Mouse (Mus musculus): ENCODE measurements at regions not wholly inside any gene's neighbourhood (a gene's known extent, or its start where the extent isn't known, plus 50 kb on each side); places are given as distances from the start of the nearest gene placed in this dataset.

DNA sequence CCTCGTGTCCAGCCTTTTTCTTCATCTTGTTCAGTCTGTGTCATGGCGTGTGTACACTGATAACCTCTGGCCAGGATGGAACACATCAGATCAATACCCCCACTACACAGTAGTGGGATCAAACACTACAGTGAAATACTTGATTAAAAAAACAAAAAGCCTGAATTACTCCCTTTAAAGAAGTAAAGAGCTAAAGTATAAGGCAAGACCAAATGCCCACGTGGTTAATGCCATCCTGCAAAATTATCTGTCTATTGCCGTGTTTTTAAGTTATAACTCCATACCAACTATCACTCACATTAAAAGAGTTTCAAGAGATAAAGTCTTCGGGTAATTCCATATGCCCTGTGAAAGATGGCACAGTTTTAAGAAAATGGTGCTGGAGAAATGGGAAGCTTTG lies 198.6 kb upstream of the Hnrnpa3 start:
- DNase-seq: no peak

DNA sequence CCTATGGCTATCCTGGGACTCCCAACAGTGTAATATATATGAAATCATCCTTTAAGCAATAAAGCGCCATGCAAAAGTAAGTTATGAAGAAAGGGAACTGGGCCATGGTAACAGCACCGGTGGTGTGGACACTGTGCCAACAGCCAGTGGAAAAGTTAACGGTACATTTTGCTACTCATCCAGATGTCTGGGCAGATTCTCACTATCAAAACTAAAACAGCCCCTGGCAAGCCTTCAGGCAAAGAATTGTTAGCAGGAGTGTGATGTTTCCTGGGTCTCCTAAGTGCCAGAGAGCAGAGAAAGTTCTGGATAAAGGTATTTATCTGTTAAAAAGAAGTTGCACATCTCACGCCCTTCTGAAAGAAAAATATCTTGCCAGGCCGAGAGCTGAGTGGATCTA lies 198.0 kb upstream of the Hnrnpa3 start:
- DNase-seq: no peak

DNA sequence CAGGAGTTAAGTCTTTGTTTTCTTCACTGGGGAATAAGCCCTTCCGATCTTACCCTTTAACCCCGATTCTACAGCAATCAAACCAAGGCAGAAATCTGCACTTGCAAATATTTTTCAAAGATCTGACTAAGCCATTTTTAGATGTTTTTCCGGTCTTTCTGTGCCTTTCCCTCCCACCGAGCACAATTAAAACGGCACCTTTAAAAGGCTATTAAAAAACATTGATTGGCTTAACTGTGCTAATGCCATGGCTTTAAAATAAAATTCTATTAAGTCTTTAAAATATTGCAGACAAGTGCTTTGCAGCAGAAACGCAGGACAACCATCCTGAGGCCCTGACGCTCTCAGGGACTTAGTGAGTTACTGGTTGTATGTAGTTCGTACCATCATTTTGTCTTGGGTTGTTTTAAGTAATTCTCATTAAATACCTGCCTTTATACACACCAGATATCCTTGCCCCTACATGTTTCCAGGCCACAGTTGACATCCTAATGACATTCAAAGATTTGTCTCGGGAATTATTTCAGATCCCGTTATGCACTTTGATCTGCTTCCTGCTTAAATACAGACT lies 197.6 kb upstream of the Hnrnpa3 start:
- no peak for DNase-seq

DNA sequence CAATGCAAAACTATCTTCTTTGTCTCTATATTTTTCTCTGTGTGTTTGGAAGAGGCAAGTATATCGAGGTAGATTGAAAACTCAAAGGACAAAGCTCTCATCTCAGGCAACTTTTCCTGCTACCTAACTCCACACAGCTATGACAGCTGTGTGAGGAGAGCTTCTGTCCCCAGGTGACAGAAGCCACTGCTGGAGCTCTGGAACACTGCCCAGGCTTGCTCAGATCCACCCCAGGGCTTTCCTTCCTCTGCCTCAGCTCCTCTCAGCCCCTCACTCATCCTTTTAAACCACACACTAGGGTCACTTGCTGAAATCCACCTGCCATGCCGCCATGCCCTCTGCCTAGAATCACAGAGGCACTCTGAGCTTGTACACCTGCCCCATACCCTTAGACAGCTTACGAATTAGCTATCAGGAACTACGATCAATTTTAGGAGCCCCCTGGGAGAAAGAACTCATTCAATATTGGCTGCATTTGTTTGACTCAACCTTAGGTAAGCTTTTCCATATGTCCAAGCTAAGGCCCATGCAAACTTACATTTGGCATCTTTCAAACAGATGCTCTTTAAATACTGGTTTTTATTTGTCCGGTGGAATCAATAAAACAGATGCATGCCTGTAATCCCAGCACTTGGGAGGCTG lies 196.9 kb upstream of the Hnrnpa3 start:
- no peak for DNase-seq

DNA sequence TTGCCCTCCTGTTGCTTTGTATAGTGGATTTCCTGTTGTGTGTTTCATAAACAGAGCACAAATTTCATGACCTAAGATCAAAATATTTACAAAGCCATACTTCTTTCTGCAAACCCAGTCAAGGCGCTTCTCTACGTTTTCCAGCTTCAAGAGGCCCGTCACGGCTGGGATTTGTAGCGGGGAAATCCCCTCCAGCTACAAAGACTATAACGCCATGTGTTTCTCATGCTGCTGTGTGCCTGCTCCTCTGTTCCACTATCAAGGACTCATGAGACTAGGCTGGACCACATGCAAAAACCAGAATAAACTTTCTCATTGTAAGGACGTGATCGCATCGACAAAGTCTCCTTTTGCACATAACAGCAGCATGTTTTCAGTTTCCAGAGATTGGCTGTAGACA lies 196.0 kb upstream of the Hnrnpa3 start:
- DNase-seq: no peak

DNA sequence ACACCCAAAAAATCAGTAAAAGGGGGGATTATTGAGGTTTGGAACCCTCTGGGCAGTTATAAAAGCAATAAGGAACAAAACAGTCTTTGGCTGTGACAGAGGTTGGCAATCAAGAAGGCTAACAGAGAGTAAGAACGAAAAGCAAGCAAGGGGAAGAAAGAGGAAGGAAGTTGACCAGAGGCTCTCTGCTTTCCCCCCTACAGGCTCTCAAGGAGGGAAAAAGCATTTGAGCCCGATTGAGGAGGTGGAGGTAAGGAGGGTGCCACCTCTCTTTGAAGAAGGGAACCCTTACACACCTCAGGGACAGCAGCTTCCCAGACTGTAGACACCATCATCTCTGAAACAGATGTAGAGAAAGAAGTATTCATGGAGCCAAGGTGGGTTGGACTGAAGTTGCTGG lies 194.6 kb upstream of the Hnrnpa3 start:
- DNase-seq: no peak

DNA sequence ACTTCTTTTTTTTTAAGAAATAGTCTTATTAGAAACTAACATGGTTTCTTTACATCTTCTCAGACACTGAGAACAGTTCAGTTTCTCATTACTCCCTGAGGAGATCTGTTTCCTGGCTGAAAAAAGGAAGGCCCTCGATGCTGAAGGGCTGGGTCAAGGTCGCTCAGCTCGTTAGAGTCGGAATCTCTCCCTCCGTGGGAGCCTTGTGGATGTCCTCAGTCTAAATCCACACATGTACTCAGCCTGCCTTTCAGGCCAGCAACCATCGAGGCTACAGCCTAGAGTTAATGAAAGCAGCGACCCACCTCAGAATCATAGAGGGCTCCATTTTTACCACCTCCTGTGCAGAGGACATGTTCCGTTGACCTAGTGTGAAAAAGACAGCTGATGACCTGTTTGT lies 190.2 kb upstream of the Hnrnpa3 start:
- DNase-seq: no peak

DNA sequence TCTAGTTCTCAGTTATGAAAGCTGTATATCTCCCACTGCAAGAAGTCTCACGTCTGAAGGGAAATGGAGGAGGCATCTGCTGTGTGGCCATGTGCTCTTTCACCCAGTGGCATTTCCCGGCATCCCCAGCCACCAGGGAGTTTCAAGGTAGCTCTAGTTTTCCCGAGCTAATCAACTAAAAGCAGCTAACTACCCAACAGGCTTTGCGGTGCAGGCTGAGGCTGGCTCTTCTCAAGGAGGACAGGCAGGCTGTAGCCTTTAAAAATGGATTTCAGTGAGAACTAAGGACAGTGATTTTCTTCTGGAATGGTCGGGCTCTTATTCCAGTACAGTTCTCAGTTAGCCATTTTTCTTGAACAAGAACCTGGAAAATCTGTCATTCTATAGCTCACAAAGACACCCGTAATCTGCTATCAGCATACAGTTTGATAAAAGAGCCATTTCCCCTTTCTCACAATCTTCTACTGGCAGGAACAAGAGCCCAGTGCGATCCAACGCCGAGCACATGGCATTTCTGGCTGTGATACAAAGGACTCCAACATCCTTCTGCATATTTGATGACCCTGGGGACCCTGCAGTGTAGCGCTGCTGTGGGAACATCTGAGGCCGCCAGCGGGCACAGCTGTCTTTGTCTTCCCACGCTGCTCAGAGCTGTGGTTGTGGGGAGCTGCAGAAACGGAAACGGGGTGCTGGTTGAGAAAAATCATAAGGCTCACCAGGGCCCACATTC lies 188.9 kb upstream of the Hnrnpa3 start:
- peak; percentile 62 for DNase-seq

DNA sequence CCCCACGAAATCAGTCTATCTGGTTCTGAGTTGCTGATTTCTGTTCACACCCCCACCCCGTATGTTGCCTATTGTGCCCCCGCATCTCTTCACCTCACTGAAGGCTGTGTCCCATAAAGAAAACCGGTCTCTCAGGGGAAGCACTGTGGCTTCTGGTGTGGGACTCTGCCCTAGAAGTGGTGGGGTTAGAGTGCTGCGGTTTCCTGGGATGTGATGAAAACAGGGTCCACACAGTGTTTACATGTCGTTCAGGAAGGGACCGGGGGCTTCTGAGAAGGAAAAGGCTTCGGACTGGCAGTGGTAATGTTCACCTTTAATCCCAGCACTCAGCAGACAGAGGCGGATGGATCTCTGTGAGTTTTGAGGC lies 188.4 kb upstream of the Hnrnpa3 start:
- DNase-seq: no peak

DNA sequence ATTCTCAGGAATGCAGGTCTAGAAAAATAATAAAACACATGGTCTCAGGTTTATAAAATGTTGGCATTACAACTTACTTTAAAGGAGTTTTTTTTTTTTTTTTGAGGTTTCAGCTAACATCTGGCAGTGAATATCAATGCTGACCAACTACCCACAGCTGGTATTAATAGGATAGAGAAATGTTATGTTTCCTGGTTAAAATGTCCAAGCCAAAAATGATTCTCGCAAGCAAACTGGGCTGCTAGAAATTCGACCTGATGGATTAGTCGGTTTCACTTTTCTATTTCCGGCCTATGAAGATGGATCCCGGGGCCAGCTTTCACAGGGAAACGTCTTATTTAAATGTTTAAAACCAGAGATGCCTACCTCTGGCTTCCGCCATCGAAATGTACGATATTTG lies 186.6 kb upstream of the Hnrnpa3 start:
- no peak for DNase-seq

DNA sequence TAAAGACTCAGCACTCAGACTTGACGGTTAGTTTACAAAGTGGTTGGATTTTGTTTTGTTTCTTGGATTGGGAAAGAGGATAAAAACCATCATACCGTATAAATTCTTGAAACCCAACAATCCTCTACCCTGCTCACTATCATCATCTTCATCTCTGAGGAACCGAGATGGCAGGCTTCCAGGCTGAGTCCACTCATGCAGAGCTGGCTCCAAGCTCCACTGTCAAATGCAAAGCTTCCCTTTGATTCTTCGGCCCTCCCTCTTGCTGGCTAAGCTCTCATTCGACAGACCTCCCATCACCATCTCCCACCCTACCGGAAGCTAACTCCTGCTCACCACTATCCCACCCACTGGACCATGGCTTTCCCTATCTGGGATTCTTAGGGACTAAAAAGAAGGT lies 184.6 kb upstream of the Hnrnpa3 start:
- DNase-seq: no peak

DNA sequence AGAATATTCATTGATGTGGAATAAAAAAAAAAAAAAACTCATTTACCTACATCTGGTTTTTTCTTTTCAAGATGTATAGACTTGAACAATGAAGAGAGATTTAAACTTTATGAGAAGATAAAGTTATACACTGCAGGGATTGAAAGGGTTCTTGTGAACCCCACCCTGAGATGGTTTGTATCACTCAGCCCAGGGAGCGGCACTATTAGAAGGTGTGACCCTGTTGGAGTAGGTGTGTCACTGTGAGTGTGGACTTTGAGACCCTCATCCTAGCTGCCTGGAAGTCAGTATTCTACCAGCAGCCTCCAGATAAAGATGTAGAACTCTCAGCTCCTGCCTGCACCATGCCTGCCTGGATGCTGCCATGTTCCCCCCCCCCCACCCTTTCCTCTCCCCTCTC lies 182.7 kb upstream of the Hnrnpa3 start:
- no peak for DNase-seq

DNA sequence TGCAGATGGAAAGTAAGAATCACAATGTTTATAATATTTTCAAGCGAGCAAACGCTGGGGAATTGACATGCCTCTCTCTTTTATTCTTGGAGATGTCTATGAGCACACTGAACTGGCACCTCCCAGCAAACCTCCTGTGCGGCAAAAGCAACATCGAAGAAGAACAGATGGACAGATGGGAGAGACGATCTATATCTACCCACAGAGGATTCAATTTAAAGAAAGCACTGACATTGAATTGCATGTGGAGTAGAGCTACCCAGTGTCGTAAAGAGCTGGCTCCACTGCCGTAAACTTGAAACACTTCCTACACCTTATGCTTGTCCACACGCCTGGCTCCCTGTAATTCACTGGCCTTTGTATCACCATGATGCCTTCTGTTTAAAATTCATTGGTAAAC lies 182.0 kb upstream of the Hnrnpa3 start:
- no peak for DNase-seq

DNA sequence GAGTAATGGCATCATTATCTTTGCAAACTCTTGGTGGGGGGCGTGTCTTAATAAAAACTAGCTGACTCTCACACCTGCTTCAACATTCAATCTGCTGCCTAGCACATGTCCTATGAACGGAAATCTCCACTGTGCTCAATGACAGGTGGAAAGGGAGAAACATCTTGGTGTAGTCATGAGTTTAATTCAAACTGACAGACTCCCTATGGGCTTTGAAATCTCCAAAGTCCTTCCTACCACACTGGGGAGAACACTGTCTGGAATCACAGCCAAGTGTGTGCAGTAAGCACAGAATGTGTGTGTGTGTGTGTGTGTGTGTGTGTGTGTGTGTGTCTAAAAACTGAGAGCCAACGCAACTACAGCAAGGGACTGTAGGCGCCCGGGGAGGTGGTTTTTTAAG lies 179.5 kb upstream of the Hnrnpa3 start:
- DNase-seq: no peak

DNA sequence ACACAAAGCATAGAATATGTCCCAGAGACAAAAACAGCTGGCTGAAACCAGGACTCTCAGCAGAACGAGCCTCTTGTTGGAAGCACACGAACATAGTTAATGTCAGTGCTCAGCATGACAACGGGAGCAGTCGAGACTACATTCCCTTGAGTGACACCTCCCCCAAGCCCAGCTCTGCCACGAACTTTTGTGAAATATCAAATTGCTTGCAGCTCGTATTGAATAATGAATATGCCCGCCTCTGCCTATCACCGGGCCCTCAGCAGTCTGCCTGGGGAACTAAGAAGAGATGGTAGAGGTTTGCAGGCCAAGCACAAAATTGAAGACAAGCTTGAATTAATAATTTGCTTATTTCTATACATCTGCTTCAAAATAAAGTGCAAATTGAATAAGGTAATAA lies 177.2 kb upstream of the Hnrnpa3 start:
- DNase-seq: no peak

DNA sequence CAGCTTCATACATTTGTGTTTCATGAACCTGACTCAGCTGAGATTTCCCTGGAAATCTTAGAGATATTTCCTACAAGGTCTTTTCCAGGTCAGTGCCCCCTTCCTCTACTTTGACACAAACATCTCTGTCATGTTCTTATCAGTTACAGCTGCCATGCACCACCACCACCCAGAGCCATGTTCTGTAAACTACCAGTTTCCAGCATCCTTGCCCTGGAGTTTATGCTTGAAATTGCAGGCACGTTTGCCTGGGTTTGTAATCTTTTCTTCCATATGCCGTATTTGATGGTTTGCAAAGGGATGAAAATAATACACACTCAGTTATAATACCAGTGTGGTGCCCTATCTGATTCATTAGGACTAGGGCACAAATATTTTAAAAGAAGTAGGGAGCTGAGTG lies 176.6 kb upstream of the Hnrnpa3 start:
- DNase-seq: no peak

DNA sequence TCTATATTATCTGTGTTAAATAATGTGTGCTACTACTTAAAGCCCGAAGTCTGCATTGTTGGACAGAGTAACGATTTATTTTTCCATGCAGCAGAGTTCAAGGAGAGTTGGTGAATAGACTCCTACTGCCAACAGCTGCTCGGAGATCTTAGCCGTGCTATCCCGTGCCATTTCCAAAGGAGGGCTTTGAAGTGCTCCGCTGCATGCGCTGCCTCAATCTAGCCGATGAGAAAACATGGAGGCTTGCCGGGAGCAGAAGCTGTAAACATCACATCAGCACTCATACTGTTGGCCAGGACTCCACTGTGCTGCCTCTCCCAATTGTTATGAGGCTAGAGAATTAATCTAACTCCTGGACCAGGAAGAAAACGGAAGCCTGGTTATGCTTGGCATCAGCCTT lies 174.1 kb upstream of the Hnrnpa3 start:
- DNase-seq: no peak

DNA sequence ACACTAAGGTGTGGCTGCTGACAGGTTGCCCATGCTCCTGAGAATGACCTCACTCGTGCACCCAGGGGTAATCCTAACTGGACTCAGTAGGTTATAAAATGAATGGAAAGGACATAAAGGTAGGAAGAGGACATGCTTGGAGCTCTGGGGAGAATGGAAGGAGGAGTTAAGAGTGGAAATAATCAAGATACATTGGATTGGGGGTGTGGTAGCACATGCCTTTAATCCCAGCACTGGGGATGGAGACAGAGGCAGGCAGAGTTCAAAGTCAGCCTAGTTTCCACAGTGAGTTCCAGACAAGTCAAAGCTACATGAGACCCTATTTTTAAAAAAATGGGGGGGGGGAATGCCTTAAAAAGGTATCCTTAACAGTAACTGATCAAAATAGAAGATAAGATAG lies 167.9 kb upstream of the Hnrnpa3 start:
- no peak for DNase-seq

DNA sequence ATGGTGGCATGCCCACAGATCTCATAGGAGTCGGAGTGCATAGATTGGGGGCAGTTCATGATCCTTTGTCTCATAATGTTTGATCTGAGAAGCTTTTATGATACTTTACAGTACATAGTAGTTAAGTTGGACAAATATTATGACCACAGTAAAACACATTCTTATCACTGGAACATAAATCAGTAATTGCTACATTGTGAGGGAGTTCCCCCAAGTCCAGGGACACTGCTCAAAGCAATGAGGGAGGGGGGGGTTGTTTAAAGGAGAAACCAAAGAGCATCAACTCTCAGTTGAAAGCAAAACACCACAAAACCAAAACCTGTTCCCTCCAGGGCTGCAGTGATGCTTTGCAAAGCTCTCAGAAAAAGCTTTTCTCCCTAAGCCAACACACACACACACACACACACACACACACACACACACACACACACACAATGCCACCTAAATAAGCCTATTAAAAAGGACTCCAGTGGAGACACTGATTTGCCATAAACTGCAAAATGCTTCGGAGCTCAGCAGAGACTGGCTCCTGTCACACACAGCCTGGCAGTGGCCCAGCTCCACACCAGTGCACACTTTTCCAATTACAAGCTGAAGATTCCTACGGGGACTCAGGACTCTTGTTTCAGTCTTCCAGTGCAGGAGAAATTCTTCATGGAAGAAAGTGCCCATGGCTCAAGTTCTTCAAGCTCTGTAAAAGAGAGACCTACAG lies 167.1 kb upstream of the Hnrnpa3 start:
- peak; percentile 13 for DNase-seq

DNA sequence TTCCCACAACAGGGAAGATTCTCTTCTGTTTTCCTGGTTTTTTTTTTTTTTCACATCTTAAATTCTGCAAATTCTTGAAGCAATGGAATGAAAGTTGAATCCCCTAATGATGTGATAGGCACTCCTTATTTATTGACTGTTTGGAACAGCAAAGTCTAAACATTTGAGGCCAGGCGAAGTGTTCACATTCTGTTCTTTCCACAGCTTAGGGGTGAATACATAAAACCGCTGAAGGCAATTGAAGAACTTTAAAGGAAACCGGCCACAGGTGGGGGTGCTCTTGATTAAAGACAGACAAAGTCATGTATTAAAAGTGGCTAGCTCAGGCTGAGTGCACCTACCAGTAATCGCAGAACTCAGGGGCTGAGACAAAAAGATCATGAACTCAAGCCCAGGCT lies 166.6 kb upstream of the Hnrnpa3 start:
- DNase-seq: no peak

DNA sequence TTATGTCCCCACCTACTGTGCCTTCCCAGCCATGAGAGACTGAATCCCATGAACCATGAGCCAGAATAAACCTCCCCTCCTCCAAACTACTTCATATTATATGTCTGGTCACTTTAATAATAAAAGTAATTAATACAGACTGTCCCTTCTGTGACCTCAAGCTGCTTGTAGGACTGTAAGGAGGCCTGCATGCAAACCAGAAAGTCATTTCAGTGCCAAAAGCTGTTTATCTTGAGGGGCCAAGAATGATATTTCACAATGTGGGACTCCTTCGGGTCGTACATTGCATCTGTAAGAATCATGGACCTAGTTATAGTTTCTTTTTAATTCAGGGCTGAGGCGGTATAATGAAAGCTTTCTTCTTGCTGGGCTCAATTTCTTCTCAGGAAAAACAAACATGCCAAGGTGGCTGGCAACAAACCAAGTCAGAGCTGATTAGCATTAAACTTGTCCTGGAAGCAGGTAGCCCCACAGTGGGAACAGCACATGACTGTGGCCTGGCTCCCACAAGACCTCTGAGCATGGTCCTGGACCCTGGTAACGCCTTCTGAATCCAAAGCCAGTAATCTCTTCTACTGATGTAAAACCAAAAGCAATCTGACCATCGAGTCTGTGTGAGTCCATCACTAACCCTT lies 162.3 kb upstream of the Hnrnpa3 start:
- no peak for DNase-seq

DNA sequence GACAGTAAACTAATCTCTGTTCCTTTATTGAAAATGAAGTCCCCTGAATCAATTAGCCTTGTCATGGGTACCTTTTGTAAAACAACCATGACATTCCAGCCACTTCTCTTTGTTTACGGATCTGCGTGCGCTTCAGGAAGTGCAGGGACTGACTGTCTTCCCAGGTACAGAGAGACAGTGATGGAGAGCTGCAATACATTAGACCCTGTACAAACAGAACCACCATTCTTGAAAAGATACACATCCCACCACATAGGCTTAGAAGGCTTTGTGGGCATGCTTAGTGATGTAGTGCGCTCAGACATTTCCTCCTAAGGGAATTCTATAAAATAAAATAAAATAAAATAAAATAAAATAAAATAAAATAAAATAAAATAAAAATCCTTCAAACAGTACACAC lies 148.8 kb upstream of the Hnrnpa3 start:
- no peak for DNase-seq

DNA sequence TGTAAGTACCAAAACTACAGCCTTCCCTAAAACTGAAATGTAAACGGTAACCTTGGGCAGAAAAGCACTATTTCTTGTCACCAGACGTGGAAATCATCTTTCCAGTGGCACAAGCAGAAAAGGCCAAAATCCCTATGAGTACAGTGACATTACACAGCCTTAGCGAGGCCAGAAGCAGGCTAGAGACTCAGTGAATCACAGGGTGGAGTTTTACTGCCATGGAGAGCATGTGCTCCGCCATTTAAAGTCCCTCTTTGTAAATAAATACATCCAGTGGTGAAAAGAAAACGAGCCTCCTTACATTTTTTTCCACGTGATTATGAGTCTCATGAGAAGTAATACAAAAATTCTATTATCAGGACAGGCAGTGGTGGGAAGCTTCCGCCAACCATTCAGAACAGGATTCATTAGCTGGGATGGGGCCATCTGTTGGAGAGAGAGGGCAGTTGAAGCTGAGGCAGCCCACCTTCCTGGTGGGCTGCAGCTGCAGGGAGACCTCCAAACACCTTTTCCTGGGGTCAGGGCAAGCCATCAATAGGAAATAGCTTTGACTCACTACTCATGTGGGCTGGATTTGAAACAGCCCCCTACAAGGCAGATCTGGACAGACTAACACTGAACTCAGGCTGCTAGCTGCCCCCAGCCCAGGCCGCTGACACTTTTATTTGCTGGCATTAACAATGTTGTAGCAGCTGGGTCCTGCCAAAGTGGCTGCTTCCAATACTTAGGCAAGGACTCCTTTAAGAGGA lies 146.5 kb upstream of the Hnrnpa3 start:
- no peak for DNase-seq

All from heart, postnatal 4 days (tissue).